Mouse (Mus musculus) limb, embryonic 10.5 days (tissue): ENCODE results near the gene Zfp955b. TPM values are rescaled to one million over a fixed set of nuclear protein-coding genes. Genes with fewer than 3 reads are reported as not detected.
"Not testable (repeated sequence)": the region's sequence is repeated elsewhere in the genome, so short reads cannot be mapped to it uniquely, and the experiment has no call there.

Experiments used
- DNase-seq: peaks from one replicate; pipeline ENCODE4 v3.0.0-alpha.2; 2017; ENCODE audit warnings: low spot score
- H3K27ac ChIP-seq: fragments of 300-500 bp; sonication (generic); 2 replicates; pipeline ENCODE4 v1.5.1; 2016; ENCODE audit warnings: mild to moderate bottlenecking
- H3K27me3 ChIP-seq: fragments of 300-500 bp; sonication (generic); 2 replicates; pipeline ENCODE4 v1.6.1; 2016; ENCODE audit warnings: low read depth, mild to moderate bottlenecking; ENCODE audit not compliant: poor library complexity, severe bottlenecking
- H3K36me3 ChIP-seq: fragments of 300-500 bp; sonication (generic); 2 replicates; pipeline ENCODE4 v1.6.1; 2016; ENCODE audit warnings: mild to moderate bottlenecking, moderate library complexity
- H3K4me1 ChIP-seq: fragments of 300-500 bp; sonication (generic); 2 replicates; pipeline ENCODE4 v1.6.1; 2016
- H3K4me3 ChIP-seq: fragments of 300-500 bp; sonication (generic); 2 replicates; pipeline ENCODE4 v1.5.1; 2016; ENCODE audit warnings: mild to moderate bottlenecking, moderate library complexity
- H3K9me3 ChIP-seq: fragments of 300-500 bp; sonication (generic); replicated peaks from 2 replicates; pipeline ENCODE4 v1.6.1; 2016; ENCODE audit warnings: mild to moderate bottlenecking
- WGBS: fragments of 180-500 bp; shearing (Covaris S2); methylation state at CpG from one replicate; pipeline ENCODE4 v1.1.7; 2016; 5-methylcytosine and 5-hydroxymethylcytosine counted together
- polyA plus RNA-seq: library from polyadenylated mRNA; unstranded; fragments of >200 nt; fragmentation: Nextera tagmentation; extraction: Ambion mirVana; gene quantifications from 2 replicates; pipeline ENCODE4 v1.2.1, GENCODE M21; 2016

The Zfp955b gene
- polyA plus RNA-seq, result 10.2 and 11.5 TPM in 2 replicates

DNA sequence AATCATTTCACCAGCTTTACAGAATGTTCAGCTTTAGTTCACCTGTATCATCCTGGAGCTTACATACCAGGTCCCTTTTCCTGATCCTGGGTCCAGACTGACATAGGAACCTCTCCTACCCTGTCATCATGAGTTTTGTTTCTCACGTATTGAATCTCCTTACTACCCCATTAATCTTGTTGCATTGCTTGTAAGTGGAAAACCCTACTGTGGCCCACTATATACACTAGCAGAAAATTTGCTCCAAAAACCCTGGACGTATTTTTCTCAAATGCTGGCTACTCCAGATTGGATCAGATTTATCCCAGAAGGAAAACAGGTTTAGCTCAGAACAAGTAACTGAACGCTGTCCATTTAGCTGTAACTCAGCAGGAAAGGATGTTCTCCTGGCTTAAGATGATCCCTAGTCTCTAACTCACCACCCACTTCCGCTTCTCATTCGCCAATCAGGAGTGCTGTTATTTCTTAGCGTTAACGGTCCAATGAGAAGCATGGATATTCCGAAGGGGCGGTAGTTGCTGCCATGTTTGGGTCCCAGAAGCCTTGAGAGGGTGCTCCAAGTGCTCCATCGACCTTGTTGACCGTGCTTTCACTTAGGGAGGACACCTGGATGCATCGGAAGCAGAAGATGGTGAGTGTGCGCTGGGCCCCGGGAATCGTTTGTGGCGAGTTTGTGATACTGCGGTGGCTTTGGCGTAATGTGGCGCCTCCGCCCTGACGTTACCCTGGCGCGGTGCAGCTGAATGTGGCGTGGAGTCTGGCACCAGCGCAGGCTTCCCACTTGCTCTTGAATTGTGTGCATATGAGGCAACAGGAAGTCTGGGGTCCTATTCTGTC, at the start of gene Zfp955b:
TSS of gene Zfp955b (plus strand) at position 506 of the 837 bp plus-strand sequence.
- not testable (repeated sequence) for H3K4me1 ChIP-seq, DNase-seq, H3K27ac ChIP-seq, H3K4me3 ChIP-seq, H3K36me3 ChIP-seq, H3K9me3 ChIP-seq, H3K27me3 ChIP-seq
- WGBS, result no CpG with 5 or more reads among the region's 25 CpGs

DNA sequence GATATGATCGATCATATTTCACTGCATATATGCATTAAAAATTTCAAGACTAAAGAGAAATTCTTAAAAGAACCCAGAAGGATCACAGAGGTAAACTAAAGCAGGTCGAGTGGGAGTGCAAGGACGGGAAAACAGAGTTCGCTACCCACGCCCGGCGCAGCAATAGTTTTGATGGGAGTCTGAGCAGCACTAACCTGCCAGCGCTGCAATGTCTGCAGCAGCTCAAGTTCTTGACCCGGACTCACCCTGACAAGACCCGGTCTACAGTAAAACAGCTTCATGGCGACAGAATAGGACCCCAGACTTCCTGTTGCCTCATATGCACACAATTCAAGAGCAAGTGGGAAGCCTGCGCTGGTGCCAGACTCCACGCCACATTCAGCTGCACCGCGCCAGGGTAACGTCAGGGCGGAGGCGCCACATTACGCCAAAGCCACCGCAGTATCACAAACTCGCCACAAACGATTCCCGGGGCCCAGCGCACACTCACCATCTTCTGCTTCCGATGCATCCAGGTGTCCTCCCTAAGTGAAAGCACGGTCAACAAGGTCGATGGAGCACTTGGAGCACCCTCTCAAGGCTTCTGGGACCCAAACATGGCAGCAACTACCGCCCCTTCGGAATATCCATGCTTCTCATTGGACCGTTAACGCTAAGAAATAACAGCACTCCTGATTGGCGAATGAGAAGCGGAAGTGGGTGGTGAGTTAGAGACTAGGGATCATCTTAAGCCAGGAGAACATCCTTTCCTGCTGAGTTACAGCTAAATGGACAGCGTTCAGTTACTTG, 34.6 kb upstream of the Zfp955b start, which contains the start of gene Zfp955a:
TSS of gene Zfp955a (minus strand) at position 616 of the 789 bp plus-strand sequence.
- 50% methylated on average over 1 of the region's 34 CpGs for WGBS
- not testable (repeated sequence) for H3K4me1 ChIP-seq, H3K27me3 ChIP-seq, H3K9me3 ChIP-seq, H3K4me3 ChIP-seq, DNase-seq, H3K27ac ChIP-seq, H3K36me3 ChIP-seq

DNA sequence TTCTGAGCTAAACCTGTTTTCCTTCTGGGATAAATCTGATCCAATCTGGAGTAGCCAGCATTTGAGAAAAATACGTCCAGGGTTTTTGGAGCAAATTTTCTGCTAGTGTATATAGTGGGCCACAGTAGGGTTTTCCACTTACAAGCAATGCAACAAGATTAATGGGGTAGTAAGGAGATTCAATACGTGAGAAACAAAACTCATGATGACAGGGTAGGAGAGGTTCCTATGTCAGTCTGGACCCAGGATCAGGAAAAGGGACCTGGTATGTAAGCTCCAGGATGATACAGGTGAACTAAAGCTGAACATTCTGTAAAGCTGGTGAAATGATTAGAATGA, 34.1 kb upstream of the Zfp955b start:
- DNase-seq, H3K27ac ChIP-seq, H3K27me3 ChIP-seq, H3K4me3 ChIP-seq, H3K4me1 ChIP-seq, H3K9me3 ChIP-seq, H3K36me3 ChIP-seq: not testable (repeated sequence)
- WGBS, result no CpG with 5 or more reads among the region's 2 CpGs

DNA sequence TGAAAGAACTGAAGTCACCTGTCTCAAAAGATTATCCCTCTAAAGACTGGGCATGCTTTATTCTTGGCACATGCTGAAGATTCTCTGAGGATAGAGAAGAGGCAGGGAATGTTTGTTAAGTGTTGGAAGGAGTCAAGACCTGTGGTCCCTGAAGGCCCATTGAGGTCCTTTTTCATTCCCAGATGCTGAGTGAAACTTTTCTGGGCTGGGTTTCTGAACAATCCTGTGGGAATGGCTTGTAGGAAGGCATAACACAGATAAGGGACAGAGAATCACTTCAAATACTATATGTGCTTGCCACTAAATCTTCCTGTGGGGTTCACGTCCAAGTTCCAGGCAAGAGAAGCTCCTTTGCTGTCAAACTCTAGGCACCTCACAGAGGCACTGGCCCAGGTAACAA, 25.0 kb upstream of the Zfp955b start, which contains the start of gene Olfr63:
TSS of gene Olfr63 (plus strand) at position 301 of the 400 bp plus-strand sequence.
- H3K36me3 ChIP-seq, result no peaks in the 10 kb centered on the region
- no peaks in the 10 kb centered on the region for H3K4me1 ChIP-seq
- WGBS, result 97% methylated on average over 1 of the region's 1 CpGs
- no peak within 1 kb of the TSS for H3K4me3 ChIP-seq
- no peak for DNase-seq
- no peaks in the 10 kb centered on the region for H3K9me3 ChIP-seq
- no peaks in the 10 kb centered on the region for H3K27me3 ChIP-seq
- H3K27ac ChIP-seq, result no peak within 1 kb of the TSS

DNA sequence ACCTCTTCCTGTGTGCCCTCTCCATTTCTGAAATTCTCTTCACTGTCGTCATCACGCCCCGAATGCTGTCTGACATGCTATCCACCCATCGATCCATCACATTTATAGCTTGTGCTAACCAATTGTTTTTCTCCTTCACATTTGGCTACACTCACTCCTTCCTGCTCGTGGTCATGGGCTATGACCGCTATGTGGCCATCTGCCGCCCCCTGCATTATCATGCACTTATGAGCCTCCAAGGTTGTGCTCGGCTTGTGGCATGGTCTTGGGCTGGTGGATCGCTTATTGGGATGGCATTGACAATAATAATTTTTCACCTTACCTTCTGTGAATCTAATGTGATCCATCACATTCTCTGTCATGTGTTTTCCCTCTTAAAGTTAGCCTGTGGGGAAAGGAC, 20.4 kb upstream of the Zfp955b start:
- Histone ChIP-seq H3K4me3 (no peak overlapping the region), H3K9me3 (no peaks in the 10 kb centered on the region), H3K4me1 (no peaks in the 10 kb centered on the region), H3K27ac (no peak overlapping the region), H3K36me3 (no peaks in the 10 kb centered on the region), H3K27me3 (no peaks in the 10 kb centered on the region)
- peak; percentile 4 for DNase-seq
- WGBS, result 88% methylated on average over 9 of the region's 9 CpGs

DNA sequence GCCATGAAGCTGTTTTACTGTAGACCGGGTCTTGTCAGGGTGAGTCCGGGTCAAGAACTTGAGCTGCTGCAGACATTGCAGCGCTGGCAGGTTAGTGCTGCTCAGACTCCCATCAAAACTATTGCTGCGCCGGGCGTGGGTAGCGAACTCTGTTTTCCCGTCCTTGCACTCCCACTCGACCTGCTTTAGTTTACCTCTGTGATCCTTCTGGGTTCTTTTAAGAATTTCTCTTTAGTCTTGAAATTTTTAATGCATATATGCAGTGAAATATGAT, 469 bp downstream of the Zfp955b start:
- not testable (repeated sequence) for H3K27ac ChIP-seq, H3K4me3 ChIP-seq, H3K36me3 ChIP-seq, H3K27me3 ChIP-seq, DNase-seq, H3K9me3 ChIP-seq, H3K4me1 ChIP-seq
- WGBS, result no CpG with 5 or more reads among the region's 9 CpGs

DNA sequence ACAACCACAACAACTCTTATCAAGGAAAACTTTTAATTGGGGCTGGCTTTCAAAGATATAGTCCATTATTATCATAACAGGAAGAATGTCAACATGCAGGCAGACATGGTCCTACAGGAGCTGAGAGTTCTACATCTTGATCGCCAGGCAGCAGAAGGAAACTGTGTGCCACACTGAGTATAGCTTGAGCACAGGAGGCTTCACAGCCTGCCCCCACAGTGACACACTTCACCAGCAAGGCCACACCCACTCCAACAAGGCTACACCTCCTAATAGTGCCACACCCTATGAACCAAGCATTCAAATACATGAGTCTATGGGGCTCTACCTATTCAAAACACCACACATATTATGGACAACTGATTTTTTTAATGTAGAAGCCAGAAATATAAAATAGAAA, 63.6 kb downstream of the Zfp955b start:
- H3K27me3 ChIP-seq, result no peaks in the 10 kb centered on the region
- 92% methylated on average over 1 of the region's 1 CpGs for WGBS
- DNase-seq, result no peak
- H3K4me1 ChIP-seq, result 0 out of 2 replicates have a peak, but pooled peaks cover 2% of the 10 kb centered on the region
- H3K9me3 ChIP-seq, result peaks cover 11% of the 10 kb centered on the region; the same call in 1 of the 2 replicates
- peaks cover 10% of the 10 kb centered on the region for H3K36me3 ChIP-seq
- H3K27ac ChIP-seq, result no peak overlapping the region
- no peak overlapping the region for H3K4me3 ChIP-seq

Other genes with a start within 250 kb of the Zfp955b start
- gene 4921501E09Rik, start 221.5 kb upstream of the Zfp955b start, polyA plus RNA-seq, result not detected in 2 replicates
- gene Zfp563, start 200.2 kb upstream of the Zfp955b start, polyA plus RNA-seq, result 5.9 and 8.6 TPM in 2 replicates
- gene Morc2b, start 149.9 kb upstream of the Zfp955b start, polyA plus RNA-seq, result 0.11 TPM in 1 of 2 replicates, not detected in the other
- gene Olfr55, start 121.1 kb upstream of the Zfp955b start, polyA plus RNA-seq, result not detected in 2 replicates
- gene Olfr239, start 98.2 kb upstream of the Zfp955b start, polyA plus RNA-seq, result not detected in 2 replicates
- gene Olfr1564, start 67.9 kb upstream of the Zfp955b start, polyA plus RNA-seq, result not detected in 2 replicates
- 16.1 and 19.0 TPM in 2 replicates for gene Zfp955a, start 34.4 kb upstream of the Zfp955b start, polyA plus RNA-seq
- 0.03 TPM in 1 of 2 replicates, not detected in the other for gene Olfr63, start 24.9 kb upstream of the Zfp955b start, polyA plus RNA-seq
- gene Zfp81, start 69.3 kb downstream of the Zfp955b start, polyA plus RNA-seq, result 8.2 and 13.1 TPM in 2 replicates
- 19.7 and 25.5 TPM in 2 replicates for gene Zfp101, start 105.1 kb downstream of the Zfp955b start, polyA plus RNA-seq
- not detected in 2 replicates for gene Actl9, start 143.4 kb downstream of the Zfp955b start, polyA plus RNA-seq
- 71.5 and 103 TPM in 2 replicates for gene Adamts10, start 234.7 kb downstream of the Zfp955b start, polyA plus RNA-seq